Mouse (Mus musculus): ENCODE measurements around the gene Adamts2. TPM values are rescaled to one million over a fixed set of nuclear protein-coding genes. Genes with fewer than 3 reads are reported as not detected.

Gene Adamts2
- total and polyA plus RNA-seq, 3 experiments = not detected

GRCm38 (mm10) chr11:50576521-50576920 lies 25.4 kb upstream of the Adamts2 start:
- no peak overlapping the region for H3K9ac ChIP-seq (ENCODE audit: insufficient read depth, low read depth)
- in situ Hi-C loops (cut with MboI; ENCODE audit: low pct_ligation_motif_present, low pct_unique_long_range_greater_than_20kb, low sequenced_read_pairs) (no loop called here), dilution Hi-C loops (cut with MboI; ENCODE audit: extremely low pct_ligation_motif_present, extremely low pct_unique_long_range_greater_than_20kb, low sequenced_read_pairs) (no loop called here)
- DNase-seq (ENCODE audit: extremely low read depth) = no peak
- H3K9me3 ChIP-seq (replicated peaks; ENCODE audit: low read length) = peaks cover 2% of the 10 kb centered on the region
- H3K4me2 ChIP-seq (ENCODE audit: insufficient read depth, low read depth, poor library complexity, severe bottlenecking) = no peak overlapping the region
- peaks cover 91% of the 10 kb centered on the region for H3K27me3 ChIP-seq (replicated peaks)
- no peak overlapping the region for H3K27ac ChIP-seq (ENCODE audit: insufficient read depth, low read depth)
- H3K79me2 ChIP-seq (replicated peaks; ENCODE audit: control insufficient read depth, extremely low read depth, insufficient read depth, poor library complexity, severe bottlenecking) = no peaks in the 10 kb centered on the region
- no peaks in the 10 kb centered on the region for H3K4me1 ChIP-seq (ENCODE audit: control insufficient read depth in 1 of 2, insufficient read depth in 2 of 2)
- no peak overlapping the region for H3K4me3 ChIP-seq (replicated peaks in 1 of 3; ENCODE audit: low read depth in 2 of 3, low read length in 2 of 3, poor library complexity in 1 of 3)
- TF ChIP-seq ZNF384 (IDR thresholded peaks at IDR 0.05; ENCODE audit: low read depth, low read length) = no peak
- TF ChIP-seq RCOR1 (conservative IDR thresholded peaks at IDR 0.05; ENCODE audit: low read depth, low read length) = no peak
- TF ChIP-seq SIN3A (IDR thresholded peaks at IDR 0.05; ENCODE audit: low read length) = no peak
- no peak for TF ChIP-seq USF2 (conservative IDR thresholded peaks at IDR 0.05; ENCODE audit: low read depth, low read length)
- TF ChIP-seq ZC3H11A (IDR thresholded peaks at IDR 0.05; ENCODE audit: low read depth, low read length) = no peak
- no peak for TF ChIP-seq PAX5 (IDR thresholded peaks at IDR 0.05; ENCODE audit: low read length)
- TF ChIP-seq EP300 (IDR thresholded peaks at IDR 0.05; ENCODE audit: low read length) = no peak
- TF ChIP-seq JUN (IDR thresholded peaks at IDR 0.05; ENCODE audit: insufficient read depth, low read depth, low read length) = no peak
- no peak for TF ChIP-seq MEF2A (IDR thresholded peaks at IDR 0.05; ENCODE audit: borderline replicate concordance, low read depth, low read length)
- TF ChIP-seq ZMIZ1 (IDR thresholded peaks at IDR 0.05; ENCODE audit: low read depth, low read length) = no peak
- TF ChIP-seq NRF1 (IDR thresholded peaks at IDR 0.05; ENCODE audit: low read depth, low read length) = no peak
- no peak for TF ChIP-seq HCFC1 (IDR thresholded peaks at IDR 0.05; ENCODE audit: low read depth, low read length)
- H3K36me3 ChIP-seq (replicated peaks in 1 of 2; ENCODE audit: control insufficient read depth in 1 of 2, insufficient read depth in 1 of 2, low read length in 1 of 2) = no peaks in the 10 kb centered on the region

GRCm38 (mm10) chr11:50587026-50587425 lies 14.9 kb upstream of the Adamts2 start:
- Histone ChIP-seq H3K4me3 (replicated peaks in 1 of 3; ENCODE audit: low read depth in 2 of 3, low read length in 2 of 3, poor library complexity in 1 of 3) (no peak overlapping the region), H3K4me2 (ENCODE audit: insufficient read depth, low read depth, poor library complexity, severe bottlenecking) (no peak overlapping the region), H3K36me3 (replicated peaks in 1 of 2; ENCODE audit: control insufficient read depth in 1 of 2, insufficient read depth in 1 of 2, low read length in 1 of 2) (no peaks in the 10 kb centered on the region), H3K4me1 (ENCODE audit: control insufficient read depth in 1 of 2, insufficient read depth in 2 of 2) (no peaks in the 10 kb centered on the region), H3K9me3 (replicated peaks; ENCODE audit: low read length) (peaks cover 10% of the 10 kb centered on the region), H3K27ac (ENCODE audit: insufficient read depth, low read depth) (no peak overlapping the region), H3K79me2 (replicated peaks; ENCODE audit: control insufficient read depth, extremely low read depth, insufficient read depth, poor library complexity, severe bottlenecking) (no peaks in the 10 kb centered on the region), H3K9ac (ENCODE audit: insufficient read depth, low read depth) (no peak overlapping the region), H3K27me3 (replicated peaks) (peaks cover 63% of the 10 kb centered on the region)
- DNase-seq (ENCODE audit: extremely low read depth) = peak; percentile 38
- TF ChIP-seq EP300 (IDR thresholded peaks at IDR 0.05; ENCODE audit: low read length) (no peak), POLR2A (IDR thresholded peaks at IDR 0.05; ENCODE audit: low read depth, low read length) (no peak), USF1 (IDR thresholded peaks at IDR 0.05; ENCODE audit: low read depth, low read length) (no peak), TCF12 (IDR thresholded peaks at IDR 0.05; ENCODE audit: low read depth, low read length) (no peak), RAD21 (IDR thresholded peaks at IDR 0.05; ENCODE audit: low read depth, low read length) (peak; percentile 50), BHLHE40 (IDR thresholded peaks at IDR 0.05; ENCODE audit: low read depth, low read length) (no peak), NELFE (IDR thresholded peaks at IDR 0.05; ENCODE audit: low read depth, low read length) (no peak), CTCF (conservative IDR thresholded peaks at IDR 0.05 in 1 of 2, IDR thresholded peaks at IDR 0.05 in 1 of 2; ENCODE audit: low read depth in 2 of 2, low read length in 2 of 2) (peak; percentile 26 to 72), MYC (IDR thresholded peaks at IDR 0.05; ENCODE audit: low read depth, low read length) (no peak), SMC3 (IDR thresholded peaks at IDR 0.05; ENCODE audit: low read depth, low read length) (peak; percentile 30; the same call in 1 of the 2 replicates)
- in situ Hi-C loops (cut with MboI; ENCODE audit: low pct_ligation_motif_present, low pct_unique_long_range_greater_than_20kb, low sequenced_read_pairs) (no loop called here), dilution Hi-C loops (cut with MboI; ENCODE audit: extremely low pct_ligation_motif_present, extremely low pct_unique_long_range_greater_than_20kb, low sequenced_read_pairs) (no loop called here)

Measured in CH12.LX (cell line).